Mouse (Mus musculus) G1E (cell line): Measurements from ENCODE around the gene Cd248. TPM values are rescaled to one million over a fixed set of nuclear protein-coding genes. Genes with fewer than 3 reads are reported as not detected.

Experiments used
- ATAC-seq: 2 replicates; pipeline ENCODE4 v1.8.0; 2016; ENCODE audit warnings: mild to moderate bottlenecking; ENCODE audit not compliant: insufficient number of reproducible peaks, poor library complexity, low FRiP score, severe bottlenecking; ENCODE audit errors: extremely low read depth
- DNase-seq: peaks from one replicate; pipeline ENCODE4 v3.0.0; 2012; ENCODE audit warnings: low spot score
- H3K27me3 ChIP-seq: 2 replicates; pipeline ENCODE4 v1.6.1; 2012; ENCODE audit warnings: mild to moderate bottlenecking, low read length, inconsistent platforms; ENCODE audit not compliant: insufficient read depth
- H3K36me3 ChIP-seq: replicated peaks from 2 replicates; pipeline ENCODE3; 2012; ENCODE audit warnings: mild to moderate bottlenecking, inconsistent platforms
- H3K4me1 ChIP-seq: 2 replicates; pipeline ENCODE4 v1.6.1; 2012; ENCODE audit warnings: low read depth, low read length, inconsistent platforms, mixed read lengths; ENCODE audit not compliant: insufficient read depth
- H3K4me3 ChIP-seq: 2 replicates; pipeline ENCODE4 v1.5.1; 2012; ENCODE audit warnings: low read depth, mild to moderate bottlenecking, inconsistent platforms, low read length, moderate library complexity, mixed read lengths
- H3K9me3 ChIP-seq: replicated peaks from 2 replicates; pipeline ENCODE4 v1.6.1; 2012; ENCODE audit warnings: inconsistent platforms
- CTCF ChIP-seq: IDR thresholded peaks from 2 replicates; pipeline ENCODE4 v1.5.1; 2012; ENCODE audit warnings: low read depth, low read length, inconsistent platforms, mixed read lengths
- GATA1 ChIP-seq: IDR thresholded peaks from 2 replicates; pipeline ENCODE4 v1.6.1; 2012; ENCODE audit warnings: borderline replicate concordance, low read length, inconsistent platforms, mixed read lengths
- GATA2 ChIP-seq: IDR thresholded peaks from 2 replicates; pipeline ENCODE4 v1.6.1; 2012; ENCODE audit warnings: low read depth, low read length, inconsistent platforms, borderline replicate concordance
- POLR2AphosphoS5 ChIP-seq: IDR thresholded peaks from 2 replicates; pipeline ENCODE4 v1.6.1; 2012; ENCODE audit warnings: low read depth, low read length, inconsistent platforms; ENCODE audit not compliant: insufficient replicate concordance
- TAL1 ChIP-seq: conservative IDR thresholded peaks from 2 replicates; pipeline ENCODE4 v1.6.1; 2012; ENCODE audit warnings: low read depth, low read length, inconsistent platforms, mixed read lengths
- polyA plus RNA-seq: library from polyadenylated mRNA; stranded (reverse); fragments of >175 nt; gene quantifications from 2 replicates; pipeline ENCODE4 v1.2.3, GENCODE M21; 2012
- total RNA-seq, 2 experiments: library from RNA; stranded (forward) in 1 of 2; stranded (reverse) in 1 of 2; fragments of 200-1000 nt in 1 of 2; fragments of >200 nt in 1 of 2; fragmentation: Nextera tagmentation in 1 of 2; gene quantifications; 2 replicates each; pipeline ENCODE4 v1.2.3; 2014 to 2017

Cd248 gene
- total and polyA plus RNA-seq, 3 experiments = not detected

DNA sequence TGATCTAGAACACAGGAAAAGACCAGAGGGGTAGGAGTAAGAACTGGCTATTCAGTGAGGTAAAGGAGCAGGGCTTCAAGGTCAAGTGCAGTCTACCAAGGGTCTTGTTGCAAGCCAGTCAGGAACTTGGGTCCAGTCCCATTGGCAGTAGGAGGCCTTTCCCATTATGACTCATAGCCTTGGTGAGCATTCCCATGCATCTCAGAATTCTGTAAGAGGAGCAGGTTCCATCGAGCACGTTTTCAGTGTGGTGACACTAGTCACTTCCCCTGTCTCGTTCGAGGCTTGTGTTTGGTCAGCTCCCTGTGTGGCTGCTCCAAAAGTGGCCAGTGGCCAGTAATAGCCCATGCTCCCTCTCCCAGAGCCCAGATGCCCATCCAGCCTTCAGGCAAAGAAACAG, 22.3 kb upstream of the Cd248 start:
- H3K27me3 ChIP-seq = no peaks in the 10 kb centered on the region
- TF ChIP-seq TAL1 (no peak), GATA1 (no peak), CTCF (no peak), POLR2AphosphoS5 (no peak), GATA2 (no peak)
- ATAC-seq = no peak
- no peaks in the 10 kb centered on the region for H3K9me3 ChIP-seq
- H3K4me1 ChIP-seq = peaks cover 20% of the 10 kb centered on the region
- DNase-seq = no peak
- no peak overlapping the region for H3K4me3 ChIP-seq
- peaks cover 82% of the 10 kb centered on the region for H3K36me3 ChIP-seq

DNA sequence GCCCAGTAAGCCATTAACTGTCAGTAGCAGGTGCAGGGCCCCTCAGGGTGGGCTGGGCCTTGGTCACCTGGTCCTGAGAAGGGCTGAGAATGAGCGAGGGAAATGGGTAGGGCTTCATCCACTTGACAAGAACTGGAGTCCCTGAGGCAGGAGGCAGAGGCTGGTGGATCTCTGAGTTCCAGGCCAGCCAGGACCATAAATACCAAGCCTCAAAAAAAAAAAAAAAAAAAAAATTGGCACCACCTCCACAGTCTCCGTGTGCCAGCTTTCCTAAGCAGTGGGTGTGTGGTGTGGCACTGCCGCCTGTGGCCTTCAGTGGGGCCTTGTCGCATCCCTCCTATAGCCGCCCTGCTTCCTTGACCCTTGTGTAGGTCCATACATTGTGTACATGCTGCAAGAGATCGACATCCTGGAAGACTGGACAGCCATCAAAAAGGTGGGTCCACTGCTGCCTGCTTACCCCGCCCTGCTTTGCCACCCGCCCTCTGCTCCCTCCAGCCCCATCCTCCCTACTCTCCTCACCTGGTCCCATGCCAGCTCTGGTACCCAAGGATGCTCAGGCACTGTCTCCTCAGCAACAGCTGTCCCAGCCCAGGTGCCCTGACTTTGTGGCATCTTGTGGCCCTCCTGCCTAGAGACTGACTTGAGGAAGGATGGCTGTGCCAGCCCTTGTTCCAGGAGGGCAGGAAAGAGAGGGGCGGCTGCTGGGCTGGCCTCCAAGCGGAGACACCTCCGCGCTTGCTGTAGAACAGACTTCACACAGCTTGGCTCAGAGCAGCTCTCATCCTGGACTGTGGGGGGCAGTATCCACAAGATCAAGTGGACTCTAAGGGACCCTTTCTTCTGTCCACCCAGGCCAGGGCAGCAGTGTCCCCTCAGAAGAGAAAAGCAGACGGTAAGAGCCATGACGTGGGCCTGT, 19.5 kb upstream of the Cd248 start:
- DNase-seq (no peak), ATAC-seq (no peak)
- Histone ChIP-seq H3K27me3 (no peaks in the 10 kb centered on the region; the same call in 1 of the 2 replicates), H3K4me1 (peaks cover 2% of the 10 kb centered on the region; the same call in 1 of the 2 replicates), H3K9me3 (no peaks in the 10 kb centered on the region), H3K36me3 (peaks cover 86% of the 10 kb centered on the region), H3K4me3 (no peak overlapping the region)
- TF ChIP-seq GATA1 = no peak
- TF ChIP-seq CTCF = no peak
- no peak for TF ChIP-seq GATA2
- TF ChIP-seq TAL1 = no peak
- TF ChIP-seq POLR2AphosphoS5 = no peak

DNA sequence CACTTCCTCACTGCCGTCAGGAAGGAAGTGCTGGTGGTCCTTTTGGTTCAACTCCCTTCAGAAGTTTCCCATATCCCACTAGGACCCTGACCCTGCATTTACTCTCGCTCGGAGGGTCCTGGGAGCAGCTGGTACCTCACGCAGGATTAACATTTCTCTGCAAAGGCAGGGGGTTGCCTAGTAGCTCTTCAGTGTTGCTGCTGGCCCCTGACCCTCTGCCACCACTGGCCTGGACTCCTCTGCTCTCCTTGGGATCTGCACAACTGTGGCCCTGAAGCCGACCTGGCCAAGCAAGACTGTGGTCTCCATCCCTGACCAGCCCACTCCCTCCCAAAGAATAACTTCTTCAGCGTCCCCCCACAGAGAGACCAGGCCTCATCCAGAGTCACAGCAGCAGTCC, 18.6 kb upstream of the Cd248 start:
- ATAC-seq (no peak), DNase-seq (no peak)
- Histone ChIP-seq H3K27me3 (no peaks in the 10 kb centered on the region; the same call in 1 of the 2 replicates), H3K9me3 (no peaks in the 10 kb centered on the region), H3K4me3 (no peak overlapping the region), H3K36me3 (peaks cover 77% of the 10 kb centered on the region), H3K4me1 (peaks cover 8% of the 10 kb centered on the region)
- no peak for TF ChIP-seq CTCF
- TF ChIP-seq TAL1 = no peak
- no peak for TF ChIP-seq GATA2
- TF ChIP-seq POLR2AphosphoS5 = no peak
- TF ChIP-seq GATA1 = no peak

DNA sequence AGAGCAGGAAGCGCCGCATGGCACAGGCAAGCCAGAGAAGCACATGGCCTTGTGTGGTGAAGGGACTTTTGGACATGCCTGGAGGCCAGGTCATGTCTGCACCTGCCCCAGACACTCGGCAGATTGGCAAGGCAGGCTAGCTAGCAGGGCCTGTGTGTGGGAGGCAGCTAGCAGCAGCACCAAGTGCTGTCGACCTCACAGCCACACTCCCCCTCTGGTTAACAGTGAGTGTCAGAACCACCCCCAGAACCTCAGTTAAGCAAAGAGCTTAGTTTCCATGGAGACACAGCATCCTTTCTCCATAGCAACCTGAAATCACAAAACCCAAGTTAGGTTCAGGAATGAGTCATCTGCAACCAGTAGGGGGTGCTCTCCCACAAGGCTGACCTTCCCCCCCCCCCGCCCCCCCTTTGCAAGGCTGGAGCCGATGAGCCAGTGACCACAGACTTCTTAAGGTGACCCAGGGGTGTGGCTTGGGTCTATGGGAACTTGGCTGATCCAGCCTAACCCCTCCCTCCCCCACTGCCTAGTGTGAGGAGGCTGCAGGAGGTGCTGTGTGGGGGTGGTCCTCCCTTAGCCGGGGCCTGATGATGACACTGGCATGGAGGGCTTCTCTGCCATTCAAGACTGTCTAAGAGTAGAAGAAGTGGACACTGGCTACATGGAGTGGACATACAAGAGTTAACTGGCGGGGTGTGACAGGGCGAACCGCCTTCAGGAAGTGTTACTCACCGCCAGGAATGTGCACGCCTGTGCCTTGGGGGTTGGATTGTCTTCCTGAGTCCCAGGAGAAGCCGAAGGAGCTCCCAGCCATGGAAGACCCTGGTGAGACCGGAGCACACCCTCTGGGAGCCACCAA, 17.6 kb upstream of the Cd248 start, which contains the start of gene Rin1:
TSS of gene Rin1 (plus strand) at position 435 of the 859 bp plus-strand sequence.
- TF ChIP-seq POLR2AphosphoS5 (no peak), GATA1 (no peak)
- Histone ChIP-seq H3K36me3 (peaks cover 73% of the 10 kb centered on the region), H3K27me3 (peaks cover 9% of the 10 kb centered on the region), H3K9me3 (no peaks in the 10 kb centered on the region), H3K4me3 (no peak within 1 kb of the TSS), H3K4me1 (peaks cover 6% of the 10 kb centered on the region)
- DNase-seq (no peak), ATAC-seq (no peak)

DNA sequence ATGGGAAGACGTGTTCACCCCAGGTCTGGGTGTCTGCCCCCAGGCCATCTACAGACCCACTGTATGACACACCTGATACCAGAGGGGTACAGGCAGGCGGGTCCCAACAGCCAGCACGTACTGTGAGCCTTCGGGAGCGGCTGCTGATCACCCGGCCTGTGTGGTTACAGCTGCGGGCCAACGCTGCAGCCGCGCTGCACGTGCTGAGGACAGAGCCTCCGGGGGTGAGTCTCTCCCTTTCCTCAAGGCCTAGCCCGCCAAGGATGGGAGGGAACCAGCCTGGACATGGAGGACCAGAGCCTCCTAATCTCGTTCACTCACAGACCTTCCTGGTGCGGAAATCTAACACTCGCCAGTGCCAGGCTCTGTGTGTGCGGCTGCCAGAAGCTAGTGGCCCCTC, 16.8 kb upstream of the Cd248 start:
- Histone ChIP-seq H3K27me3 (peaks cover 13% of the 10 kb centered on the region), H3K4me3 (no peak overlapping the region), H3K36me3 (peaks cover 65% of the 10 kb centered on the region), H3K4me1 (peaks cover 6% of the 10 kb centered on the region), H3K9me3 (no peaks in the 10 kb centered on the region)
- no peak for ATAC-seq
- no peak for TF ChIP-seq GATA2
- no peak for TF ChIP-seq CTCF
- no peak for TF ChIP-seq GATA1
- no peak for TF ChIP-seq TAL1
- no peak for TF ChIP-seq POLR2AphosphoS5
- DNase-seq = no peak

DNA sequence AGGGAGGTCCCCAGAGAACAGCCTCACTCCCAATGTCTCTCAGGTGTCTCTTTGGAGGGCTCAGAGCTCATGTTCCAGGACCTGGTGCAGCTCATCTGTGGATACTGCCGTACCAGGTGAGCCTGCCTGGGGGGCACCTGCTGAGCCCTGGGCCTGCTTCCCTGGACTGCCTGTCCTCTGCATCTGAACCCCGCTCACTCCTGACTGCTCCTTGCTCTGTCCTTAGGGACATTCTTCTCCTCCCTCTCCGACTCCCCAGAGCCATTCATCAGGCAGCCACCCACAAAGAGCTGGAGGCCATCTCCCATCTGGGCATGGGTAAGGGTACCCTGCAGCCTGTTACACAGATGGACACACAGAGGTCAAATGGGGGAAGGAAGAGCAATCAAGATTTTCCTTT, 16.4 kb upstream of the Cd248 start:
- Histone ChIP-seq H3K4me3 (no peak overlapping the region), H3K4me1 (peaks cover 8% of the 10 kb centered on the region), H3K27me3 (peaks cover 13% of the 10 kb centered on the region), H3K9me3 (no peaks in the 10 kb centered on the region), H3K36me3 (peaks cover 60% of the 10 kb centered on the region)
- ATAC-seq (no peak), DNase-seq (no peak)
- TF ChIP-seq GATA1 (no peak), GATA2 (no peak), POLR2AphosphoS5 (no peak), CTCF (no peak), TAL1 (no peak)
